Mouse (Mus musculus) limb, embryonic 12.5 days (tissue): ENCODE measurements around the gene Ccnb1ip1. TPM values are rescaled to one million over a fixed set of nuclear protein-coding genes. Genes with fewer than 3 reads are reported as not detected.
A peak's percentile ranks its signal among the peaks of the same experiment; 100 is the strongest.

Experiments used
- ATAC-seq: fragments of 200-750 bp; cut with Nextera tagmentation; 2 replicates; pipeline ENCODE4 v1.8.0; 2017; ENCODE audit warnings: low read depth, moderate TSS enrichment; ENCODE audit not compliant: insufficient number of reproducible peaks, insufficient read depth, low FRiP score, low TSS enrichment
- H3K27ac ChIP-seq: fragments of 300-500 bp; sonication (generic); 2 replicates; pipeline ENCODE4 v1.5.1; 2016; ENCODE audit warnings: mild to moderate bottlenecking, moderate library complexity
- H3K27me3 ChIP-seq: fragments of 300-500 bp; sonication (generic); 2 replicates; pipeline ENCODE4 v1.6.1; 2016; ENCODE audit warnings: mild to moderate bottlenecking, moderate library complexity
- H3K36me3 ChIP-seq: fragments of 300-500 bp; sonication (generic); 2 replicates; pipeline ENCODE4 v1.6.1; 2016; ENCODE audit warnings: mild to moderate bottlenecking, moderate library complexity
- H3K4me1 ChIP-seq: fragments of 300-500 bp; sonication (generic); replicated peaks from 2 replicates; pipeline ENCODE4 v1.6.1; 2016
- H3K4me2 ChIP-seq: fragments of 300-500 bp; sonication (generic); 2 replicates; pipeline ENCODE4 v1.6.1; 2016; ENCODE audit warnings: mild to moderate bottlenecking, moderate library complexity
- H3K4me3 ChIP-seq: fragments of 300-500 bp; sonication (generic); replicated peaks from 2 replicates; pipeline ENCODE4 v1.5.1; 2016; ENCODE audit warnings: mild to moderate bottlenecking
- H3K9ac ChIP-seq: fragments of 300-500 bp; sonication (generic); replicated peaks from 2 replicates; pipeline ENCODE4 v1.6.1; 2016; ENCODE audit warnings: mild to moderate bottlenecking, moderate library complexity
- H3K9me3 ChIP-seq: fragments of 300-500 bp; sonication (generic); 2 replicates; pipeline ENCODE4 v1.6.1; 2016; ENCODE audit warnings: mild to moderate bottlenecking, moderate library complexity
- WGBS: fragments of 180-500 bp; shearing (Covaris S2); methylation state at CpG from one replicate; pipeline ENCODE4 v1.1.7; 2016; 5-methylcytosine and 5-hydroxymethylcytosine counted together
- polyA plus RNA-seq: library from polyadenylated mRNA; unstranded; fragments of >200 nt; fragmentation: Nextera tagmentation; extraction: Ambion mirVana; gene quantifications from 2 replicates; pipeline ENCODE4 v1.2.1, GENCODE M21; 2016

Gene Ccnb1ip1
- polyA plus RNA-seq, 1 experiment from 2014 or later = not detected

DNA sequence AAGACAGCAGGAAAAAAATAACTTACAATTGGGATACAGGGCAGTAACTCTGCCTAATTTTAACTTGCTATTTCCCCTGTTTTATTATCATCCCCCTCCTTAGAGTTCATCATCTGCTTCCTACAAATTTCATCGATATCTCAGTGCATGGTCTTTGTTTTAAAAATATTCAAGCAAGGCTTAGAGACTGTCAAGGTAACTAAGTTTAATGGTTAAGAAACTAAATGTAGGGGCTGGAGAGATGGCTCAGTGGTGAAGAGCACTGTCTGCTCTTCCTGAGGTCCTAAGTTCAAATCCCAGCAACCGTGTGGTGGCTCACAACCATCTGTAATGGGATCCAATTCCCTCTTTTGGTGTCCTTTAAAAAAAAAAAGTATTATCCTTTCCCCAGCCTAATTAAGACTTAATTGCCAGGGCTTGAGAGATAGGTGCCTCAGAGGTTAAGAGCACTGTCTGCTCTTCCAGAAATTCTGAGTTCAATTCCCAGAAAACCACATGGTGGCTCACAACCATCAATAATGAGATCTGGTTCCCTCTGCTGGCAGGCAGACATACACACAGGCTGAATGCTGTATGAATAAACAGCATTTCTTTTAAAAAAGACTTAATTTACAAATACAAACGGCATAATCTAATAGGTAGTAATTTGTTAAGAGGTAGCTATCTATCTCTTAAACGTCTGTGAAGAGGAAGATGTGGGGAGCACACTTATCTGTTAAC, 4.5 kb downstream of the Ccnb1ip1 start:
- no peaks in the 10 kb centered on the region for H3K36me3 ChIP-seq
- H3K9me3 ChIP-seq = no peaks in the 10 kb centered on the region
- no peaks in the 10 kb centered on the region for H3K27me3 ChIP-seq
- 67% methylated on average over 4 of the region's 4 CpGs for WGBS
- no peak overlapping the region for H3K27ac ChIP-seq
- no peak overlapping the region for H3K4me3 ChIP-seq
- 0 out of 2 replicates have a peak, but pooled peaks cover 2% of the 10 kb centered on the region for H3K4me1 ChIP-seq
- no peak overlapping the region for H3K4me2 ChIP-seq
- H3K9ac ChIP-seq = no peak overlapping the region
- ATAC-seq = no peak

DNA sequence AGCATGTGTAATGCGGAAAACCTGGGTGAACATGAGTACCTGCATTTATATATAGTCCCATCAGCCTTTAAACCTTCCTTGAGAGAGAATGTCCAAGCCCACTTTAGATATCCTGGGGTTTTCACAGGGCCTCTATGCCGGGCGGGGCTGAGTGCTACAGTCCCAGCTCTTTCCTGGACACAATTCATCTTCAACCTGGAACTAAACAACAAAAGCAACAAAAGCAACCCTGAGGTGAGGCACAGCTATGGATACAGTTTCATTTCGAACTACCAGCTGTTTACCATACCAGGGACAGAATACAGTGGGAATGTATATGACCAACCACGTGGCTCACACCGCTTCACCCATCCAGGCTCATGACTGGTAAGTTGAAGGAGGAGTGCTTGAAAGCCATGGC, 5.1 kb downstream of the Ccnb1ip1 start:
- H3K9ac ChIP-seq = no peak overlapping the region
- no peak overlapping the region for H3K4me2 ChIP-seq
- H3K27ac ChIP-seq = no peak overlapping the region
- no peak overlapping the region for H3K4me3 ChIP-seq
- H3K27me3 ChIP-seq = no peaks in the 10 kb centered on the region
- no peaks in the 10 kb centered on the region for H3K36me3 ChIP-seq
- H3K4me1 ChIP-seq = 0 out of 2 replicates have a peak, but pooled peaks cover 2% of the 10 kb centered on the region
- no peak for ATAC-seq
- no peaks in the 10 kb centered on the region for H3K9me3 ChIP-seq
- WGBS = 85% methylated on average over 6 of the region's 6 CpGs

DNA sequence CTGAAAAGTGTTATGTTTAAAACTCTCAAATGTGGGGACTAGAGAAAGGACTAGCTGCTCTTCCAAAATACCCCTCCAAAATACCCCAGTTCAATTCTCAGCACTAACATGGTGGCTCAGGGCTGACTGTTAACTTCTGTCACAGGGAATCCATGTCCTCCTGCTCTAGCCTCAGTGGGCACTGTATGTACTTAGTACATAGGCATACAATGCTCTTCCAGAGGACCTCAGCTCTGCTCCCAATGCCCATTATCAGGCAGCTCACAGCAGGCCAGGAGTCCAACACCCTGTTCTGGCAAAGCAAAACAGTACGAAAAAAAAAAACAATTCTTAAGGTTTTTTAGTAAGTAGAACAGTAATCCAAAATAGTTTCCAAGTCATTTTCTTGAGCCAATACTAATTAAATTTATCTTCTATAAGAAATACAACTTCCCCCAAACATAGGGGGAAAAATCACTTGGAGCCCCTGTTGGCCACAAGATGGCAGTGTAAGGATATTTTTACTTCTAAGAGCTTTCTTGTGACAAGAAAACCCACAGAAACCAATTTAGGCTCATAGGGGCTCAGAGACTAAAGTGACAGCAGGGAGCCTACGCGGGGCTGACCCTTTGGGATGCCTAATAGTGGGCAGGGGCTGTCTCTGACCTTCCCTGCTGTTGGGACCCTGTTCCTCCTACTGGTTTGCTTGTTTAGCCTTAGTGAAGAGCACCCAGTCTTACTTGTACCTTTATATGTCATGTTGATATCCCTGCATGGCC, 7.9 kb downstream of the Ccnb1ip1 start:
- Histone ChIP-seq H3K27me3 (no peaks in the 10 kb centered on the region), H3K36me3 (no peaks in the 10 kb centered on the region), H3K4me3 (no peak overlapping the region; the same call in 1 of the 2 replicates), H3K9ac (no peak overlapping the region), H3K4me2 (no peak overlapping the region; the same call in 1 of the 2 replicates), H3K4me1 (0 out of 2 replicates have a peak, but pooled peaks cover 2% of the 10 kb centered on the region), H3K27ac (no peak overlapping the region), H3K9me3 (no peaks in the 10 kb centered on the region)
- ATAC-seq = no peak
- 0% methylated on average over 3 of the region's 3 CpGs for WGBS

DNA sequence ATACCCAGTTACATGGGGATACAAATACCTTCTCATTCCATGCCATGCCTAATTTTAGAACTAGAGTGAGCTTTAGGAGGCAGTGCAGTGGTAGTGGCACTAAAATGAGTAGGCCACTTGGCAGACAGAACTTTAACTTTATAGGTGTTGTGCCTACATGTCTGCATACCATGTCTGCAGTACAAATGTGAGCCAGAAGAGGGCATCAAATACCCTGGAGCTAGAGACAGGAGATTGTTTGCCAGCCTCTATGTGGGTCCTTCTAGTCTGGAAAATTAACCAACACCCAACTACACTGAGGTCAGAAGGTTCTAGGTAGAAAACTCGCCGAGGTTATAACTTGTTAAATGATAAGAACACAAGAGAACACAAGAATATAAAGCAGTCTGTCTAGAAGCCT, 9.0 kb downstream of the Ccnb1ip1 start:
- Histone ChIP-seq H3K4me3 (no peak overlapping the region), H3K9ac (no peak overlapping the region), H3K4me2 (no peak overlapping the region), H3K36me3 (no peaks in the 10 kb centered on the region), H3K4me1 (0 out of 2 replicates have a peak, but pooled peaks cover 2% of the 10 kb centered on the region), H3K9me3 (no peaks in the 10 kb centered on the region), H3K27ac (no peak overlapping the region), H3K27me3 (no peaks in the 10 kb centered on the region)
- WGBS = 75% methylated on average over 2 of the region's 2 CpGs
- no peak for ATAC-seq

DNA sequence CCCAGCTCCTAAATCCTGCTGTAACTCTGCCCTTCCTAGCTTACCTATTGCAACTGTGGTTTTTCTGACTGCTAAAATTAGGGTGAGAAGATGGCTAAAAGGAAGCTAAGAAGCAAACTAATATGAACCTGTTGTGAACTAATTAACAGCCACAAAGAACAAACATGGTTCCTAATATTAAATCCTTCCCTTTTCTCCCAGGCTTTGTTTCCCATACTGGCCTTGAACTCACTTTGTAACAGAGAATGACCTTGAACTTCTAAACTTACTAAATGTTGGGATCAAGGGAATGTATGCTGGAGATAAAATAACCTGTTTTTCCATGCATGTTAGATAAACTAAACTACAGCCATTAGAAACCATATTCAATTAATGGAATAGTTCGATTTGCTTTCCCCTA, 11.1 kb downstream of the Ccnb1ip1 start:
- Histone ChIP-seq H3K27ac (no peak overlapping the region), H3K9ac (no peak overlapping the region), H3K4me2 (no peak overlapping the region), H3K27me3 (no peaks in the 10 kb centered on the region), H3K36me3 (no peaks in the 10 kb centered on the region), H3K4me3 (no peak overlapping the region), H3K4me1 (0 out of 2 replicates have a peak, but pooled peaks cover 2% of the 10 kb centered on the region), H3K9me3 (no peaks in the 10 kb centered on the region)
- ATAC-seq = no peak
- WGBS = 80% methylated on average over 1 of the region's 1 CpGs

GRCm38 (mm10) chr14:50795965-50796364, 11.6 kb downstream of the Ccnb1ip1 start:
- Histone ChIP-seq H3K27me3 (no peaks in the 10 kb centered on the region), H3K27ac (no peak overlapping the region), H3K4me1 (0 out of 2 replicates have a peak, but pooled peaks cover 2% of the 10 kb centered on the region), H3K9me3 (no peaks in the 10 kb centered on the region), H3K4me3 (no peak overlapping the region), H3K4me2 (no peak overlapping the region), H3K36me3 (no peaks in the 10 kb centered on the region), H3K9ac (no peak overlapping the region)
- ATAC-seq = no peak
- WGBS = 86% methylated on average over 4 of the region's 4 CpGs

GRCm38 (mm10) chr14:50795261-50795935, 12.1 kb downstream of the Ccnb1ip1 start:
- Histone ChIP-seq H3K9me3 (no peaks in the 10 kb centered on the region), H3K27me3 (no peaks in the 10 kb centered on the region), H3K4me3 (no peak overlapping the region), H3K27ac (no peak overlapping the region), H3K4me1 (0 out of 2 replicates have a peak, but pooled peaks cover 2% of the 10 kb centered on the region), H3K9ac (no peak overlapping the region), H3K36me3 (no peaks in the 10 kb centered on the region), H3K4me2 (no peak overlapping the region)
- no peak for ATAC-seq
- WGBS = 92% methylated on average over 24 of the region's 24 CpGs

DNA sequence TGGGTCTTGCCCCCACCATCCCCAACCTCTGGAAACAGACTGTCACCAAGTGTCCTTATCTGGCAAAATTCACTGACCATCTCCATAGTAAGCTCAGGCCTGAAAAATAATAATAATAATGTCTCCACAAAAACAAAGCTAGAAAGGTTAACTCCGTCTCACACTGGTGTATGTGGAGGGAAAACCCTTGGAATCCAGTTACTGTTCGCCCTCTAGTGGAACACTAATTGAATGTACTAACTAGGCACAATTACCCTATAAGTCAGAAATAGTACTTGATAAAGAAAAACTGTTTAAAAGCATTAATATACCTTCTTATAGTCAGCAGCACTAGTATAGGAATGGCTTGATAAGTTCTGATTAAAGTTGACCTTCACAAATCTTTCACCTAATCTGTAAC, 19.4 kb downstream of the Ccnb1ip1 start:
- WGBS = 10% methylated on average over 2 of the region's 2 CpGs
- no peak for ATAC-seq

DNA sequence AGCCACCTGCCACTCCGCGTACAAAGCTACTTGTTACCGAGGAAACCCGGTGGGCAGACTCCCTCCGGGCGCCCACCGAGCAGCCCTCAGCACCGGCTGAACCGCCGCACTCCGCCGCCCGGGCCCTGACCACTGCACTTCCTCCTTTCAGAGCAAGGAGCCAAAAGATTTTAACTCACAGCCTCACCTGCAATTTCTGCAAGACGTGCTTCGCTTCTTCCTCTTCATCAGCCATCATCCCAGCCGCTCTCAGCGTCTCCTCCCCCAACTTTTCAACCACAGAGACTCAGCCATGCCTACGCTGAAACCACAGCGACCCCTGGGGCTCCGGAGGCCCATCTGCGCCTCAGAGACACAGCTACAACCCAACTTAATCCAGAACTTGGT, 22.3 kb downstream of the Ccnb1ip1 start, which contains the start of gene Ttc5:
Gene Ttc5, minus strand, starts transcription at position 269 of the 387 bp plus-strand sequence.
- WGBS = under 1% methylated on average over 21 of the region's 21 CpGs
- H3K27me3 ChIP-seq = no peaks in the 10 kb centered on the region
- peak within 1 kb of the TSS; percentile 84 for H3K9ac ChIP-seq
- peaks cover 17% of the 10 kb centered on the region for H3K36me3 ChIP-seq
- peak within 1 kb of the TSS; percentile 80 for H3K27ac ChIP-seq
- H3K4me2 ChIP-seq = peak within 1 kb of the TSS; percentile 65
- peak within 1 kb of the TSS; percentile 76 for H3K4me3 ChIP-seq
- H3K4me1 ChIP-seq = peaks cover 6% of the 10 kb centered on the region
- ATAC-seq = peak; percentile 91
- H3K9me3 ChIP-seq = no peaks in the 10 kb centered on the region; the same call in 1 of the 2 replicates

More for the DNA sequence above, 19.4 kb downstream of the Ccnb1ip1 start:
- Histone ChIP-seq H3K36me3 (no peaks in the 10 kb centered on the region), H3K4me1 (peaks cover 6% of the 10 kb centered on the region), H3K27ac (no peak overlapping the region), H3K4me3 (no peak overlapping the region), H3K9ac (no peak overlapping the region), H3K4me2 (no peak overlapping the region), H3K9me3 (no peaks in the 10 kb centered on the region), H3K27me3 (no peaks in the 10 kb centered on the region)

DNA sequence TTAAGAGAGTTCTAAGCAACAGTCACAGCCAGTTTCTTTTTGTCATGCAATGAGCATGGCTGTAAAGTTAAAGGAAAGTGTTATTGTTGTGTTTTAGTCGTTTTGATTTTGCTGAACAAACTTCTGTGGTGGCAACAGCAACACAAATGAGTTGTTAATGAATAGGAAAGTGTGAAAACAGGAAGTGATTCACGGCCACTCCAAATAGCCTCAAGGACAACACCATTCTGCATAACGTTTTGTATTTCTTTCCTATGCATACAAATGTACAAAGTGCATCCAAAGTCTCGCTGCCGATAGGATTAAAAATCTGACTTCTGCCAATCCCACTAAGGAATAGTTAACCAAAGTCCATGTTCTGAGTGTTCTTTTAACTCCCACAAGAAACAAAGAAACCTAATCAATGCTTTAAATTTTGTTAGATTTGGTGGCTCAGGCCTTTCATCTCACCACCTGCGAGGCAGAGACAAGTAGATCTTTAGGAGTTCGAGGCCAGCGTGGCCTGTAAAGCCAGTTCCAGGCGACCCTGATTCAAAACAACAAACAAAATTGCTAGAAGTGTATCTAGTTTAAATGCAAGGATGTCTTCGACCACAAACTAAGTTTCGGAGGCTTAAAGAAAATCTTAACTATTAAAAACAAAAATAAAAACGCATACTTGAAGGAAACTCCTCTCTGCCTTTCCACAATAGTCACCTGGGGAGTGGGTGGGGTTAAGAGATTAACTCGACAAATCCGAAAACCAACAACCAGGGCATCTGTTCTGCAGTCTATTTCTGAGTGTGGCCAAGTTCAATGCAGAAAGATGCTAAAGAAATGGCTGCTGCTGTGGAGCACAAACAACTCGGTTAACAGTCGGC, 22.9 kb downstream of the Ccnb1ip1 start:
- no peaks in the 10 kb centered on the region; the same call in 1 of the 2 replicates for H3K9me3 ChIP-seq
- H3K27me3 ChIP-seq = no peaks in the 10 kb centered on the region
- peak overlapping the region; percentile 80 for H3K27ac ChIP-seq
- H3K4me3 ChIP-seq = peak overlapping the region; percentile 76
- peak overlapping the region; percentile 65 for H3K4me2 ChIP-seq
- H3K36me3 ChIP-seq = peaks cover 22% of the 10 kb centered on the region
- H3K9ac ChIP-seq = peak overlapping the region; percentile 84
- 27% methylated on average over 16 of the region's 16 CpGs for WGBS
- H3K4me1 ChIP-seq = peaks cover 6% of the 10 kb centered on the region
- no peak for ATAC-seq
